Mouse (Mus musculus) spleen, postnatal 10 days (tissue): ENCODE results near the gene Rab4b.

Experiments
- DNase-seq, 2 experiments: peaks; one replicate each; pipeline ENCODE4 v3.0.0; 2021 to 2022; ENCODE audit warnings: low spot score in 2 of 2

The Rab4b gene

GRCm38 (mm10) chr7:27178324-27179216, at the start of gene Rab4b:
TSS of gene Rab4b (minus strand) at chr7:27178896.
- peak; percentile 98 to 99 for DNase-seq

DNA sequence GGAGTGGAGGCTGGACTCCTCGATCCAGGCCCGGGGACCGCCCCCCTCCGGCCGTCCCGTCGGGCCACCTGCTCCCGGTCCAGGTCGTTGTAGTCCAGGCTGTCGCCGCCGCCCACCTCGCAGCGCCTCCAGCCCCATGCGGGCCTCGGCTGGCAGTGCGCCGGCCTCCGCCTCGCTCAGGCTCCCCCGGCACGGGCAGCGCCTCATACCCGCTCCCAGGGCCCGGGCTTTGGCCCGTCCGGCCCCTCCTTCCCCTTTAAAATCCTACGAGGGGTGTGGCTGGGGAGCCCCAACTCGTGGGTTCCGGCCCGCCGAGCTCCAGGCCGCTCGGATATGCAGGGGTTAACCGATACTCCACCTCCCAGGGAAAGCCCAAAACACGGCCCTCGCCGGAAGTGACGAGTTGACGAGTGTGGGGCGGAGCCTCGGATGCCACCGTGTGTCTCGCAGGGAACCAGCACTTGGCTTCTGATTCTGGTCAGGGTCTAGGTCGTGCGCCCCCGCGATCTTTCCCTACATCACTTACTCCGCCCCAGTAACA, 49.7 kb upstream of the Rab4b start, which contains the start of gene Itpkc:
TSS of gene Itpkc (minus strand) at position 381 of the 541 bp plus-strand sequence.
- peak; percentile 87 to 93 for DNase-seq

DNA sequence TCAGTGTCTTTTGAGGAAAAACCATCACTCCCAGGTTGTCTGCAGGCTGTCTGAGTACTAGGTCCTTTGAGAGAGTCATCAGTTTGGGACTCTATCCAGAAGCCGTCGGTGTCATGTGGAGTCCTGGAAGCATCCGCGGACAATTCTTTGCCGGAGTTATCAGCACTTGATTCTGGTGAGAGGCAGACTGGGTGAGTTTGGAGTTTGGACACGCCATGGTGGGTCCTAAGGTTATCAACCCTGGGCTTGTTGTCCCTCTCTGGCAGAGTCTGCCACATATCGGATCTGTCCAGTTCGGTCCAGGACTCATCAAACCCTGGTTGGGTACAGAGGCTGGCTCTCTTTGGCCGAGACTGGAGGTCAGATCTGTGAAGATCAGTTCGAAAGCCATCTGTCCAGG, 49.0 kb upstream of the Rab4b start:
- no peak for DNase-seq

GRCm38 (mm10) chr7:27227276-27227675, 48.6 kb upstream of the Rab4b start:
- no peak for DNase-seq

- no peak for DNase-seq
Measured at GRCm38 (mm10) chr7:27224877-27225575, 46.3 kb upstream of the Rab4b start.

GRCm38 (mm10) chr7:27222538-27222937, 43.8 kb upstream of the Rab4b start:
- DNase-seq = no peak

DNA sequence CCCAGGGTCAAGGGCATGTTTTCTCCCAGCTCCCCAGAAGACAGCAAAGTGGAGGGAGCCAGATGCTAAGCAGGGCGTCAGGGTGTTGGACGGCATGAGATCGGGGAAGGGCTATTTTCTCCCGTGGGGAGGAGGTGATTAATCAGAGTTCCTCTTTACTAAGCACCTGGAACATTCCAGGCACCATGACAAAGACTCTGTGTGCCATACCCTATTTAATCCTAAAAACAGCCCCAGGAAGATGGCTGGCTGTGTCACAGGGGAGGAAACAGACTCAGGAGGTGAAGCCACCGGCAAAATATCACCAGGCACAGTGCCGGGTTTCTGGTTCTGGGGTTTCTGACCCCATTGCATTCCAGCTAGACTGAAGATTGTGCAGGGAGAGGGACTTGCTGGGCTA, 43.2 kb upstream of the Rab4b start:
- no peak for DNase-seq

DNA sequence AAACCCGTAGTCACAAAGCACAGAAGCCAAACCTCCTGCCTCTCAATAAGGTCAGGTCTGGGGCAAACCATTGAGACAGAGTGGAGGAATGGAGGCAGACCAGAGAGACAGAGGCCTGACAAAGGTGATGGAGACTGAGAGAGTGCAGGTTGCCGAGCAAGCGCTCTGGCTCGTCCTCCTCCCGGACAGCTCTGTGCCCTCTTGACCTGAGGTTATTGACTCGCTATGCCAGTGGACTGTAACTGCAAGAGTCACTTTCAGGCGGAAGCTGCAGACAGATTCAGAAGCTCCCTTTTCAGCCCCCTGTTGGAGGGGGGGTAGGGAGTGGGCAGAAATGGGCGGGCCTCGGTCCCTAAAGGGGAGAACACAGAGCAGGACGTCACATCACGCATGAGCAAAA, 41.2 kb upstream of the Rab4b start:
- DNase-seq = no peak

- no peak for DNase-seq
Measured at GRCm38 (mm10) chr7:27218586-27218985, 39.9 kb upstream of the Rab4b start.

DNA sequence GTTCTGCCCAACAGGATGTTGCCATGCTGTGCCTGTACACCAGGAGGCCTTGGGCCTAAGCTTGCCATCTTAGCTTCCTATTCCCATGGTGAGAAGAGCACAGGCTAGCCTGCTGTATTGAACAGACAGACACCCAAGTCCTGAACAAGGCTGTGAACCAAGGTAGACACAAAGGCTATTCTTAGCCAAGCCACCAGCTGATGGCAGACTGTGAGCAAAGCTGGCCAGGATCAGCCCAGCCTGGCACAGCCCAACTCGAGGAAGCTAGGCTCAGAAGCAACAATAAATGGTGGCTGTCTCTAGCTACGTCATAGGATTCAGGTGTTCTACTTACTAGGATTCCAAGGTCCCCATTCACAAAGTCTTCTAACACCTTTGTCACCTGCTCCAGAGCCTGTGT, 33.9 kb upstream of the Rab4b start:
- no peak for DNase-seq

DNA sequence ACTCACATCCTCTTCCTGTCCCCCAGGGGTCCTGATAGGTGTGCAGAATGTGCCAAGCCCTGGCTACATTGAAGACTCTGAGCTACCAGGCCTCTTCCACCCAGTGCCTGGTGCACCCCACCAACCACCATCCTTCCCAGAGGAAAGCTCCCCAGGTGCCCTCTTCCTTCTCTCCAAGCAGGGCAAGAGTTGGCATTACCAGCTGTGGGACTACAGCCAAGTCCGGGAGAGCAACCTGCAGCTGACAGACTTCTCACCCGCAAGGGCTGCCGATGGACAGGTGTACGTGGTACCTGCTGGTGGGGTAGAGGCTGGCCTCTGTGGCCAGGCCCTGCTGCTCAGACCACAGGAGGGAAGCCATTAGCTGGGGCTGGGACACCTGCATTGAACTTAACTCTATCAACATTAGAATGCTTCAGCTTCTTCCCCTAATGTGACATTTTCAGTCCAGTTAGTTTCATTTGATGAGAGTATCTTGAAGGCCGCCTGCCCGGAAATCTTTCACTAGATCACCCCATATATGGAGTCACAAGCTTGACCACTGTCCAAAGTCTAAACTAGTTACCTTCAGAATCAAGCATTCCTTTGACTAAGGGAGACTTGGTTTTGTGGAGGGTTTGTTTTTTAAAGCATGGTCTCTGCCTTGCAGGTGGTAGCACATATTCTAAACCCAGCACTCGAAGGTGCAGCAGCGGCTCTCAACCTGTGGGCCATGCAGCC, 25.2 kb upstream of the Rab4b start:
- no peak for DNase-seq

GRCm38 (mm10) chr7:27198779-27199178, 20.1 kb upstream of the Rab4b start:
- no peak for DNase-seq

DNA sequence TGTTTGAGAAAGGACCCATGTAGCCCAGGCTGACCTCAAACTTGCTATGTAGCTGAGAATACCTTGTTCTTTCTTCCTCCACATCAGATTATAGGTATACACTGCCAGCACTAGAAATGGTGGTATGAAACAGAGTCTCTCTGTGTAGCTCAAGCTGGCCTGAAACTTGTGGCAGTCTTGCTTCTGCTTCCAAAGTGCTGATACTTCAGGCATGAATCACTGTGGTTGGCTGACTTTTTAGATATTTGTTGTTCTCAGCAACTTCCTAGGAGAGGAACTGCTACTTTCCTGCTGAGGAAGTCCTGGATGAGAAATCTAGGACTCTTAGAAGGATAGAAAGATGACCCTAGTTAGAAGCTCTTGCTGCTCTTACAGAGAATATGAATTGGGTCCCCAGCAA, 19.7 kb upstream of the Rab4b start:
- no peak for DNase-seq

DNA sequence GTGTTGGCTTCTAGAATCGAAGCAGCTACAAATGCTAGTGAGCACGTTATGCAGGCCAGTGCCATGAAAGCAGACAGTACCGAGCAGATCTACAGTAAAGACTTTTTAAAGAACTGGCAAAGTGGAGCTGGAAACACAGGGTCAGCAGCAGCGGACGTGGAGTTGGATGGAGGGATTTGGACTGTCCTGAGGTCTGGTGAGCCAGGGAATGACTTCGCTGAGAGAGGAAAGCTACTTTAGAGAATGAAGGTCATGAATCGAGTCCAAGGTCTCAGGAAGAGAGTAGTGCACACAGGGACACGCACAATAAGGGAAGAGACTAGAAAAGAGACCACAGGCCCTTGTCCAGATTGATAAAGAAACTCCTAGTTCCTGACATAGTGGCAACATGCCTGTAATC, 18.9 kb upstream of the Rab4b start:
- DNase-seq = no peak

DNA sequence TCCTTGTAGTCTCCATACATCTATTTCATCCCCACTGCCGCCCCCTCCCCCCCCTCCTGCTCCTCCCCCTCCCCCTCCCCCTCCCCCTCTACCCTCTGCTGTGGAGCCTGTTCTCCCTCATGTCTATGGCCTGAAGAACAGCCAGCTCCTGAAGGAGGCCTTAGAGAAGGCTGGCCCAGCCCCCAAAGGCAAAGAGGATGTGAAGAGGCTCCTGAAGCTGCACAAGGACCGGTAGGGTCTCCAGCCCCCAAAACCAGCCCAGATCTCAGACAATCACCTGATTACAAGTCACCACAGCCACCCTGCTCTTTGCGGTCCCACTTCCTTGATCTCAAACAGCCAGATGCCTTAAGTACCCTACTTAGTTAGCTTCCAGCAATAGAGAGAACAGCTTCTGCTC, 18.4 kb upstream of the Rab4b start:
- DNase-seq = no peak

DNA sequence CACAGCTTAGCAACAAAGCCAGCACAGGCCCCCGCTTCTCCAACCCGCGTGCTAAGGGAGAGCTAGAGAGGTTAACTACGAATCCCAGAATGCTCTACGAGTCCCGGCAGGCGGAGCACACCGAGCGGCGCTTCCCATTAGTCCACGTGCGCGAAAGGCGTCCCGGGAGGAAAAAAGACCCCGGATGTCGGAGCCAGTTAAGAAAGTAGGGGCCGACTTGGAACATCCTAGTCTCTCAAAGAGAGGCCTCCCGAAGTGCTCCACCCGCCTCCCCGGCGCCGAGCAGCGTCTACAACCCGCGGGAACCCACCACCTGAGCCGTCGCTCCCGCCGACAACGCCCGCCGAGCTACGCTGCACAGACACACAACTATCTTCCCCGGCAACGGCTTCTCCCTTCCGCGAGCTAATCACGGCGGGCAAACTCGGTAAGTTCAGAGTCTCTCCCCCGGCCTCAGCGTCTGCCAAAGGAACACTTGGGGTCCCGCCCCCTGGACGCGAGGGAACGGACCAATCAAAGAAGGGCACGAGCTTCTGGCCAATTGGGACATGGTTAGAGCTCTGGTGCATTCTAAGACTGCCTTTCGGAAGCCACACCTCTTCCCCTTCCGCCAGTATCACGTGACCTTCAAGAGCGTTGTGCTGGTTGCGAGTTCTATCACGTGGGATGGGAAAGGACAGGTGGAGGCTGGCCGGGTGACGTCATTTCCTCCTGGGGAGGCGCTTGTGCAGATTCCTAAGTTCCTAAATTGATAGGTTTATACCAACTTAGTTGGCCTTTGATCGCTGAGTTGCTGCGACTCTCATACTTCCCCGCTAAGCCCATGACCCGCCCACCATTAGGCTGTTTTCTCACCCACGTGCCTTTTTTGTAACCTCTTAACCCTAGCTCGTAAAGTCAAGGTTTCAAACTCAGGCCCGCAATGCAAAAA, 17.2 kb upstream of the Rab4b start, which contains the start of the genes BC024978 and Snrpa:
TSS of gene BC024978 (plus strand) at position 101 of the 931 bp plus-strand sequence.
TSS of gene Snrpa (minus strand) at position 591 of the 931 bp plus-strand sequence.
- DNase-seq = peak; percentile 85 to 93

- DNase-seq = no peak
Measured at GRCm38 (mm10) chr7:27193731-27194130, 15.0 kb upstream of the Rab4b start.

GRCm38 (mm10) chr7:27192434-27192833, 13.7 kb upstream of the Rab4b start:
- no peak for DNase-seq

- DNase-seq = peak in 1 of 2 experiments; percentile 37
Measured at GRCm38 (mm10) chr7:27189271-27189931, 10.7 kb upstream of the Rab4b start.

GRCm38 (mm10) chr7:27185986-27186385, 7.3 kb upstream of the Rab4b start:
- no peak for DNase-seq
